Mouse (Mus musculus) thymus, adult 2 months (tissue): Measurements from ENCODE around the gene Morc2b.

Experiments
- CTCF ChIP-seq: fragments of 200-500 bp; IDR thresholded peaks from 2 replicates; pipeline ENCODE4 v1.5.1; 2012; ENCODE audit warnings: mild to moderate bottlenecking, control low read depth, low read length, moderate library complexity, borderline replicate concordance; ENCODE audit not compliant: control insufficient read depth, poor library complexity, insufficient read depth; ENCODE audit errors: extremely low read depth
- POLR2A ChIP-seq: fragments of 200-500 bp; IDR thresholded peaks from 2 replicates; pipeline ENCODE4 v1.6.1; 2012; ENCODE audit warnings: mild to moderate bottlenecking, low read length, control low read depth, moderate library complexity; ENCODE audit not compliant: control insufficient read depth, poor library complexity, insufficient read depth; ENCODE audit errors: extremely low read depth

- TF ChIP-seq CTCF (no peak), POLR2A (no peak)
Observed at GRCm38 (mm10) chr17:33091630-33092029, 47.9 kb downstream of the Morc2b start.
